Mouse (Mus musculus) stomach, postnatal 0 days (tissue): ENCODE data around the gene Dtx3.

Experiments used
- CTCF ChIP-seq: IDR thresholded peaks from 2 replicates; pipeline ENCODE4 v1.5.1; 2016; ENCODE audit warnings: antibody characterized with exemption, low read depth, mild to moderate bottlenecking, moderate library complexity
- EP300 ChIP-seq: optimal IDR thresholded peaks from 2 replicates; pipeline ENCODE3; 2016; ENCODE audit warnings: antibody characterized with exemption

DNA sequence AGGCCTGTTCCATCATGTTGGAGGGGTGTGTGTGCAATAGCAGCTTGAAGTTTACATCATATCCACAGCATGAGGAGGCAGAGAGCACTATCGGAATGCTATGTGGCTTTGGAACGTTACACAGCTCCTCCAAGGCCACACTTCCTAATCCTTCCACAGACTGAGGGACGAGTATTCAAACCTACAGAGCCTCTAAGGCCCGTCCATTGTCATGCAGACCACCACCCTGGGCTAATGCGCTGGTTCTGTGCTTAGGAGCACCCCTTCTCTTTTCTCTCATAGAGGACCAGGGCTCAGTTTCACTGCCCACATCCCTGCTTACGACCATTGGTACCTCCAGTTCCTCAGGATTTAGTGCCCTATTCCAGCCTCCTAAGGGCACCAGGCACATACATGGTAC, 29.7 kb upstream of the Dtx3 start:
- no peak for TF ChIP-seq CTCF
- TF ChIP-seq EP300 = no peak
